Mouse (Mus musculus): Measurements from ENCODE around the gene Tmem29. TPM values are rescaled to one million over a fixed set of nuclear protein-coding genes. Genes with fewer than 3 reads are reported as not detected.
"Not testable (repeated sequence)": the region's sequence is repeated elsewhere in the genome, so short reads cannot be mapped to it uniquely, and the experiment has no call there.

Tmem29 gene
- 53.7 and 56.1 TPM in 2 replicates for polyA plus RNA-seq (2015; fragmentation: Nextera tagmentation; extraction: Ambion mirVana)

DNA sequence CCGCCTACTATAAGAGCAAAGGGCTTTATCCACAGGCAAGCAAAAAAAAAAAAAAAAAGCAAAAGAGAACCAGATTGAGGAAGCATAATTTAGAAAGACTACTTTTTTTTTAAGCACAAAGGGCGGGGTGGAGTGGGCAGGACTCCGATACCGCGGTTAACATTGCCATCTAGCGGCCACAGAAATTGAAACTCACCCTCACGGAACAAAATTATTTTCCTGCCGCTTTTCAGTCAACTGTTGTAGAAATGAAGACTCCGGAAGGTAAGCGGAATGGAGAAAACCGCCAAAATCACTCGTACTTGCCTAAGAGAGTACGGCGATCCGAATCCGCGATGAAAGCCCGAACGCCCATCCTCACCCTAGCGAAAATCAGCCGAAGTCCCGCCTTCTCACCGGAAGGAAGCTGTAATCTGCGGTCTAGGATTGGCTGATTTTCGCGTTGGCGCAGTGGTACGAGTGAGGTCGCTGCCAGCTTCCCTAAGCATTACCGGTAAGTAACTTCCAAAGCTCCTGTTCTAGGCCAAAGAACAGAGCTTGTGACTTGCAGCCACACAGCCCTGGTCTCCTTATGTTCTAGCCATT lies at the start of gene Tmem29:
Gene Tmem29 (minus strand): TSS at position 389 of the 585 bp plus-strand sequence.
- ATAC-seq = peak; percentile 96
- H3K27me3 ChIP-seq = no peaks in the 10 kb centered on the region
- WGBS = 2% methylated on average over 30 of the region's 30 CpGs
- H3K4me2 ChIP-seq = peak within 1 kb of the TSS; percentile 52
- peak within 1 kb of the TSS; percentile 56 for H3K9ac ChIP-seq
- no peaks in the 10 kb centered on the region for H3K9me3 ChIP-seq (replicated peaks)
- H3K27ac ChIP-seq = peak within 1 kb of the TSS; percentile 59; the same call in 1 of the 2 replicates
- peak within 1 kb of the TSS; percentile 39 for H3K4me3 ChIP-seq
- no peaks in the 10 kb centered on the region for H3K36me3 ChIP-seq (ENCODE audit: poor library complexity, severe bottlenecking)
- no peaks in the 10 kb centered on the region for H3K4me1 ChIP-seq

DNA sequence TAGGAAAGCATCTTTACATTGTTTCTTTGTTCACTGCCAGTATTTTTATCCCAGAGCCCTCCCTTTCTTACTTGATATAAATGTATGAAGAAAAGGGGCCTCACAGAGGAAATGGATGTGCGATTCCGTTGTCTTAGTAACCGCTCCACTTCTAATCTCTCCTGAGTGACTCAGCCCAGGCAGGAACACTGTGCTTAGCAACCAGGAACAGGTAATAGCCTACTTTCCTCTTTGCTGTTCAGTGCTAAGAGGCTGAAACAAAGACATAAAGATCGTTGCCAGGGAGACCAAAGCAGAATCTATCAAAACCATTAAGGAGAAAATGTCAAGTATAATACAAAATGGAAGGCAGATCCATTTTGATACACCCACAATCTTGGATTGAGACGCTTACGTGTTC lies 49.7 kb upstream of the Tmem29 start:
- peak; percentile 80 for ATAC-seq
- 61% methylated on average over 6 of the region's 6 CpGs for WGBS
- no peak overlapping the region for H3K4me3 ChIP-seq

DNA sequence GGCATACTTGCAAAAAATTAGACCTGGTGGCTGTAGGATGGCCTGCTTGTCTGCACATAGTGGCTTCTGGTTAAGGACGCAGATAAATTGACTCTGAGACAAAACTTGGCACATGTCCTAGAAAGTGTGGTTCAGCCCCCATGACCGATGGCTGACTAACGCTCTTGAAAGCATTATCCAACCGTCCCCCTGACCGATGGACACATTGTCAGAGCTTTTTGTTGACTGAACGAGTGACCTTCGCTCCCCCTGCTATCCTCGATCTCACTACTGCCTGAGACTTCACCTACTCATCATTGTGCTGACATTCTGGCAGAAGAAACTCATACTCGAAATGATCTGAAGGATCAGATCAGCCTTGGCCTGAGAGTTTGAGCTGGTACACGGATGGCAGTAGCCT lies 28.9 kb upstream of the Tmem29 start:
- not testable (repeated sequence) for H3K27me3 ChIP-seq; H3K27ac ChIP-seq; ATAC-seq; H3K4me3 ChIP-seq; H3K4me1 ChIP-seq; H3K9ac ChIP-seq; H3K9me3 ChIP-seq (replicated peaks); H3K36me3 ChIP-seq (ENCODE audit: poor library complexity, severe bottlenecking); H3K4me2 ChIP-seq
- 55% methylated on average over 5 of the region's 10 CpGs for WGBS

More for the DNA sequence above, 49.7 kb upstream of the Tmem29 start:
- Histone ChIP-seq H3K36me3 (ENCODE audit: poor library complexity, severe bottlenecking) (no peaks in the 10 kb centered on the region), H3K27ac (peak overlapping the region; percentile 51; the same call in 1 of the 2 replicates), H3K4me1 (no peaks in the 10 kb centered on the region), H3K9me3 (replicated peaks) (no peaks in the 10 kb centered on the region), H3K4me2 (no peak overlapping the region), H3K9ac (no peak overlapping the region), H3K27me3 (no peaks in the 10 kb centered on the region)

DNA sequence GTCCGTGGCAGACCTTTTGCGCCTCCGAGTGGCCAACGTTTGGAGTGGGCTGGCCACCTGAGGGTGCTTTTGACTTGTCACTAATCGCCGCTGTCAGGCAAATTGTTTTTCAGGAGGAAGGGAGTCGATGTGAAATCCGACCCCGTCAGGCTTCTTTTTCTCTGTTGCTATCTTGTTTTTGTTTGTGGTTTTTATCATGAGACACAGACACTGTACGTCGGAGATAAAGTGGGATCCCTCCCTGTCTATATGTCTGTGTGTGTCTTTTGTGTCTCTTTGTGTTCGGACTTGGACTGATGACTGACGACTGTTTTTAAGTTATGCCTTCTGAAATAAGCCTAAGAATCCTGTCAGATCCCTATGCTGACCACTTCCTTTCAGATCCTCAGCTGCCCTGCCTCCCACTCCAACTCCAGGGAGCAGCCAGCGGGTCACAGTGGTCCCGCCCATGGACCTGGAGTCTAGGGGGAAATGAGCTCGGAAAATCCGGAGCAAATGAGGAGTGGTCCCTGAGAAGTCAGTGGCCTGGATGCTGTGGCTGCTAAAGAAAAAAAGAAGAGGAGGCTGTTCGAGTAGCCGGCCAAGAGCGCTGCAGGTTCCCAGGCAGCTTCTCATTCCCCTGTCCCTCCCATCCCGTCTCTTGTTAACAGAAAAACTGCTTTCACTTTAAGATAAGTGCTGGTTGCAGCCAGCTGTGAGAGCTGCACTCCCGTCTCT lies 27.5 kb upstream of the Tmem29 start:
- not testable (repeated sequence) for H3K36me3 ChIP-seq (ENCODE audit: poor library complexity, severe bottlenecking); H3K4me3 ChIP-seq; H3K9me3 ChIP-seq (replicated peaks); ATAC-seq; H3K27me3 ChIP-seq; H3K9ac ChIP-seq; H3K4me2 ChIP-seq; H3K4me1 ChIP-seq; H3K27ac ChIP-seq
- 67% methylated on average over 9 of the region's 22 CpGs for WGBS

DNA sequence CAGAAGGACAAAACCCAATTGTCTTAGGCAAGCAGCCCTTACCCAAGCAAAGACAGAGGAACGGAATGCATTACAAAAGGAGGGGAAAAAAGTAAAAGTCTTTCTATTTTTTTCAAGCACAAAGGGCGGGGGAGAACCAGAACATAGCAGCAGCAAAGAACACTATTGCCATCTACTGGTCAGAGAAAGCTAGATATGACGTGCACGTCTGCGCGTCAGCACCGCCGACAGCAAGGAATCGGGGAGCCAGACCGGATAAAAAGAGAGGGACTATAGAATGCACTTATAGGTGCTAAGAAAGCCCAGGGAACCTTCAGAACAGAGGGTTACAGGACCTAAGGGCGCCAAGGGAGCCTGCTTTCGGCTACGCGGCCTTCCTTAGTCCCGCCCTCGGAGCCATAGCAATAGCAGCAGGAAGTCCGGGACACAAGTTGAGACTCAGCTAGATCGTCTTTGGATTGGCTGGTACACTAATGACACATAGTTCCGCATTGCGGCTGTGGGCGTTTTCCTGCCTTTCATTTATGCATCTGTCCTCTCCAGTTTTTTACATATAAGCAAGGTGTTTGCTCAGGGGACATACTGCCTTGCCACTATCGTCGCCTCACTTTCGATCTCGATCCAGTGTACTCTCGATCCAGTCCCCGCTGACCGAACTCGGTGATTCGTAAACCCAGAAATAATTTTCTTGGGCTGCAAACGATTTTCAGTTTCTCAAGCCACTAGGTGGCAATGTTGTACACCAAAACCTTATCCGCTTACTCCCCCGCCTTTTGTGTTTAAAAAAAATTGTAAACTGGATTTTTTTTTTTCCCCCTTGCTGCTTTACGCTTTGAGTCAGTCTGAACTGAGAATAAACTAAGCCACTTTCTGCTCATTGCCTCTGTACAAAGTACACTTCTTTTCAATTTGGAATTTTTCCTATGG lies 19.2 kb upstream of the Tmem29 start:
- peak overlapping the region; percentile 43 for H3K4me3 ChIP-seq
- H3K4me2 ChIP-seq = peak overlapping the region; percentile 39
- peak overlapping the region; percentile 46 for H3K9ac ChIP-seq
- 2% methylated on average over 34 of the region's 34 CpGs for WGBS
- H3K9me3 ChIP-seq (replicated peaks) = no peaks in the 10 kb centered on the region
- no peaks in the 10 kb centered on the region for H3K4me1 ChIP-seq
- H3K27me3 ChIP-seq = no peaks in the 10 kb centered on the region
- H3K36me3 ChIP-seq (ENCODE audit: poor library complexity, severe bottlenecking) = no peaks in the 10 kb centered on the region
- ATAC-seq = peak; percentile 98
- H3K27ac ChIP-seq = peak overlapping the region; percentile 78

DNA sequence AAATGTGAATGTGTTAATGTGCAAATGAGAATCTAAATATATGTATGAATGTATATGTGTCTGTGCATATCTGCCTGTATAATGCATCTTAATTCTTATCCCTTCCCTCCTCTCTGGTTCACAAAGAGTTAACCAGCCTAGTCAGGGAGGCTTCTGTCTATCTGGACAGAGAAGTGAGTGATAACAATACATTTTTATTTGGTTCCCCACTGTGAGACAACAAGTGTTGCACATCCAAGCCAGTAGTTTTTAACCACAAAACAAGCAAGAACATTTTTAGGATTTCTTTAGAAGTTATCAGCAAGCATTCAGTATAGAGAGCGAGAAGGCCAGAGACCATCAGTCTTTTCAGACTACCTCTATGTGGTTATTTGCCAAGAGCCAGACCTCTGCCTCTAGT lies 12.5 kb upstream of the Tmem29 start:
- no peak overlapping the region for H3K4me2 ChIP-seq
- no peak overlapping the region for H3K9ac ChIP-seq
- no peaks in the 10 kb centered on the region for H3K9me3 ChIP-seq (replicated peaks)
- no peaks in the 10 kb centered on the region for H3K27me3 ChIP-seq
- no peaks in the 10 kb centered on the region for H3K4me1 ChIP-seq
- no peak overlapping the region for H3K27ac ChIP-seq
- 93% methylated on average over 1 of the region's 1 CpGs for WGBS
- no peak overlapping the region for H3K4me3 ChIP-seq
- ATAC-seq = no peak
- H3K36me3 ChIP-seq (ENCODE audit: poor library complexity, severe bottlenecking) = no peaks in the 10 kb centered on the region

DNA sequence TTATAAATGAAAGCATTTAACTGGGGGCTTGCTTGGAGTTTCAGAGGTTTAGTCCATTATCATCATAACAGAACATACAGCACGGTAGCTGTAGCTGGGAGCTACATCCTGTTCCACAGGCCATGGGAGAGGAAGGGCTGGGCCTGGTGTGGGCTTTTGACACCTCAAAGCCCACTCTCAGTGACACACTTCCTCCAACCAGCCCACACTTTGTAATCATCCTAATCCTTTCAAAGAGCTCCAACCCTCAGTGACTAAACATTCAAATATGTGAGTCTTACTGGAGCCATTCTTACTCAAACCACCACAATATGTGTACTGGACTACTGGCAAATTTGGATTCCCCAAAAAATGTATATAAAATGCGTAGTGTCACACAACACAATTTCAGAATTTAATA lies 9.3 kb upstream of the Tmem29 start:
- Histone ChIP-seq H3K4me1 (no peaks in the 10 kb centered on the region), H3K36me3 (ENCODE audit: poor library complexity, severe bottlenecking) (no peaks in the 10 kb centered on the region), H3K27me3 (no peaks in the 10 kb centered on the region), H3K27ac (no peak overlapping the region), H3K9ac (no peak overlapping the region), H3K4me2 (no peak overlapping the region), H3K9me3 (replicated peaks) (no peaks in the 10 kb centered on the region), H3K4me3 (no peak overlapping the region)
- 94% methylated on average over 2 of the region's 2 CpGs for WGBS
- ATAC-seq = no peak

DNA sequence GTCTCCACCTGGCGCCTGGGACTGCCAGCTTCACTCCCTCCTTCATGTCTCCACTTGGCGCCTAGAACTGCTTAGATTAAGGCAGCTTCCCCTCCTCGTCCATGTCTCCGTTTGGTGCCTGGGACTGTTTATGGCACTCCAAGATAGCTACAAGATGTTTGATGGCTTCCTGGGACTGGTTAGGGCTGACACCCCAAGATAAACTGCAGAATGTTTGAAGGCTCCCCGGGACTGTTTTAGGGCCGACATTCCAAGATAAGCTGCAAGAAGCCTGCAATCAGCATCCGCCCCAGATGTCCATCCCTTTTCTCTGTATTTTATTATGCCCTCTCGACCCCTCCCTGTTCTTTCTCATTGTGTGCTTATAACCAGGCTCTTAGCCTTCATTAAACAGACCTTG lies 7.9 kb upstream of the Tmem29 start:
- not testable (repeated sequence) for H3K4me2 ChIP-seq; H3K27me3 ChIP-seq; ATAC-seq; H3K4me1 ChIP-seq; H3K36me3 ChIP-seq (ENCODE audit: poor library complexity, severe bottlenecking); H3K9me3 ChIP-seq (replicated peaks); H3K27ac ChIP-seq; H3K9ac ChIP-seq; H3K4me3 ChIP-seq
- 61% methylated on average over 8 of the region's 8 CpGs for WGBS

DNA sequence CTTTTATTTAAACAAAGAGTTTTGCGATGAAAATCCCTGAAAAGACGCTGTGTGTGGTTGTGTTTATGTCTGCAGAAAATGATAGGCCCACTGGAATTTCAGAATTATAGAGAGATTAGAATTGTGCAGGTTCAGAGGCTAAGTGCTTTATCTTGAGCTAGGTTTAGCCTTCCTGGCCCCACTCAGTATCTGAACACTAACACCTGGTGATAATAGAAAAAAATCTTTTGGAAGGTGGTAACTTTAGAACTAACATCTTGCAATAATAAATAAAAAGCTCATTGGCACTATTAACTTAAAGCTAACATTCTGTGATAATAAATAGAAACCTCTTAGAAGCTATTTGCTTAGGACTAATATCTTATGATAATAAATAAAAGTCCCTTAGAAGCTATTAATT lies 1.2 kb upstream of the Tmem29 start:
- 68% methylated on average over 2 of the region's 2 CpGs for WGBS
- H3K27ac ChIP-seq = no peak overlapping the region
- no peaks in the 10 kb centered on the region for H3K36me3 ChIP-seq (ENCODE audit: poor library complexity, severe bottlenecking)
- H3K4me2 ChIP-seq = no peak overlapping the region
- no peaks in the 10 kb centered on the region for H3K27me3 ChIP-seq
- no peaks in the 10 kb centered on the region for H3K9me3 ChIP-seq (replicated peaks)
- no peaks in the 10 kb centered on the region for H3K4me1 ChIP-seq
- no peak overlapping the region for H3K4me3 ChIP-seq
- no peak for ATAC-seq
- no peak overlapping the region for H3K9ac ChIP-seq

DNA sequence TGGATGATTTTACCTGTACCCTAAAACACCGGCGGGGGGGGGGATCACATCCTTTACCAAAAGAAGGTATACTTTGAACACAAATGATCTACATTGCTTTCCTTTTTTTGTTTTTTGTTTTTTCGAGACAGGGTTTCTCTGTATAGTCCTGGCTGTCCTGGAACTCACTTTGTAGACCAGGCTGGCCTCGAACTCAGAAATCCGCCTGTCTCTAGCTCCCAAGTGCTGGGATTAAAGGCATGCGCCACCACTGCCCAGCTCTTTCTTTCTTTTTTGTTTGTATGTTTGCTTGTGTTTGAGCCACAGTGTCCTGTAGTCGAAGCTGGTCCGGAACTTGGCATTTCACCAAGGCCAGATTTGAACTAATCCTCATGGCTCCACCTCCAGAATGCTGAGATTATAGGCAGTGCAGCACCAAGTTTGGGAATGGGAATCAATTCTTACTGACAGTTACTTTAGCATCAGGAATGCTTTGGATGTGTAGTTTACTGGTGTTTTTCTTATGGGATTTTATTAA lies 515 bp upstream of the Tmem29 start:
- peak; percentile 22 for ATAC-seq
- Histone ChIP-seq H3K27me3 (no peaks in the 10 kb centered on the region), H3K4me2 (peak overlapping the region; percentile 48), H3K4me1 (no peaks in the 10 kb centered on the region), H3K9ac (peak overlapping the region; percentile 56), H3K27ac (no peak overlapping the region), H3K9me3 (replicated peaks) (no peaks in the 10 kb centered on the region), H3K4me3 (peak overlapping the region; percentile 39), H3K36me3 (ENCODE audit: poor library complexity, severe bottlenecking) (no peaks in the 10 kb centered on the region)
- WGBS = 37% methylated on average over 8 of the region's 8 CpGs

DNA sequence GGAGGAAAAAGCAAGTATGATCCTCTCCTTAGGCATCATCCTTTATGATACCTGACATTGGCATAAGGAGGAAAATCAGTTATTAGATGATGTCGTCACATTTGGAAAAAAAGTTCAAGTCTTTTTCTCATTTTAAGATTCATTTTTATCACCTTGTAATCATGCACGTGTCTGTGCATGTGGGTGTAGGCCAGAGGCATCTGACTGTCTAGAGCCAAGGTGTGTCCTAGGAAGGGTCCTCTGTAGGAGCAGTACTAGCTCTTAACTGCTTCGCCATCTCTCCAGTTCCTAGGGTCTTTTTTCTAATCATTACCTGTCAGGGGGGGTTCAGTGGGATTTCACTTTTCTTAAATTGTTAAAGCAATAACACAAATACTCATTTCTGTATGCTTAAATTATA lies 818 bp downstream of the Tmem29 start:
- Histone ChIP-seq H3K4me1 (no peaks in the 10 kb centered on the region), H3K9me3 (replicated peaks) (no peaks in the 10 kb centered on the region), H3K27me3 (no peaks in the 10 kb centered on the region), H3K9ac (no peak overlapping the region), H3K27ac (no peak overlapping the region), H3K4me2 (peak overlapping the region; percentile 52), H3K36me3 (ENCODE audit: poor library complexity, severe bottlenecking) (no peaks in the 10 kb centered on the region), H3K4me3 (peak overlapping the region; percentile 39)
- peak; percentile 46; the same call in 1 of the 2 replicates for ATAC-seq
- 40% methylated on average over 3 of the region's 3 CpGs for WGBS
